Mouse (Mus musculus) lung, postnatal 0 days (tissue): ENCODE measurements around the gene Slc30a3. TPM values are rescaled to one million over a fixed set of nuclear protein-coding genes. Genes with fewer than 3 reads are reported as not detected.

ENCODE experiments used
- ATAC-seq: fragments of 200-750 bp; cut with Nextera tagmentation; 2 replicates; pipeline ENCODE4 v1.8.0; 2017; ENCODE audit warnings: moderate library complexity
- DNase-seq: peaks from one replicate; pipeline ENCODE4 v3.0.0-alpha.2; 2016; ENCODE audit warnings: low spot score
- H3K27ac ChIP-seq: fragments of 300-500 bp; sonication (generic); 2 replicates; pipeline ENCODE4 v1.5.1; 2014; ENCODE audit warnings: antibody characterized with exemption, mild to moderate bottlenecking, low read length, mixed read lengths
- H3K27me3 ChIP-seq: fragments of 300-500 bp; sonication (generic); replicated peaks from 2 replicates; pipeline ENCODE4 v1.6.1; 2014; ENCODE audit warnings: low read length, mixed read lengths; ENCODE audit not compliant: insufficient read depth
- H3K36me3 ChIP-seq: fragments of 300-500 bp; sonication (generic); 2 replicates; pipeline ENCODE4 v1.6.1; 2014; ENCODE audit warnings: low read length, mixed read lengths; ENCODE audit not compliant: insufficient read depth
- H3K4me1 ChIP-seq: fragments of 300-500 bp; sonication (generic); 2 replicates; pipeline ENCODE4 v1.6.1; 2014; ENCODE audit warnings: antibody characterized with exemption, low read depth, low read length, mixed read lengths; ENCODE audit not compliant: insufficient read depth
- H3K4me2 ChIP-seq: fragments of 300-500 bp; sonication (generic); replicated peaks from 2 replicates; pipeline ENCODE4 v1.6.1; 2014; ENCODE audit warnings: low read depth, mild to moderate bottlenecking, low read length, moderate library complexity, mixed read lengths
- H3K4me3 ChIP-seq: fragments of 300-500 bp; sonication (generic); 2 replicates; pipeline ENCODE4 v1.5.1; 2014; ENCODE audit warnings: low read depth, low read length
- H3K9ac ChIP-seq: fragments of 300-500 bp; sonication (generic); replicated peaks from 2 replicates; pipeline ENCODE4 v1.6.1; 2014; ENCODE audit warnings: low read depth, mild to moderate bottlenecking
- H3K9me3 ChIP-seq: fragments of 300-500 bp; sonication (generic); 2 replicates; pipeline ENCODE4 v1.6.1; 2016; ENCODE audit warnings: low read length, mixed read lengths
- CTCF ChIP-seq: IDR thresholded peaks from 2 replicates; pipeline ENCODE4 v1.5.1; 2016; ENCODE audit warnings: antibody characterized with exemption, mild to moderate bottlenecking
- EP300 ChIP-seq: IDR thresholded peaks from 2 replicates; pipeline ENCODE4 v1.6.1; 2016; ENCODE audit warnings: antibody characterized with exemption, mild to moderate bottlenecking, control low read depth
- WGBS: fragments of 180-500 bp; shearing (Covaris S2); extraction: QIAGEN DNeasy Blood & Tissue Kit; methylation state at CpG from one replicate; pipeline ENCODE4 v1.1.7; 2014; 5-methylcytosine and 5-hydroxymethylcytosine counted together
- polyA plus RNA-seq: library from polyadenylated mRNA; unstranded; fragments of >200 nt; fragmentation: Nextera tagmentation; extraction: Ambion mirVana; gene quantifications from 2 replicates; pipeline ENCODE4 v1.2.1, GENCODE M21; 2015

The Slc30a3 gene
- polyA plus RNA-seq, 1 experiment from 2014 or later: not detected

GRCm38 (mm10) chr5:31073176-31073575 is 34.9 kb downstream of the Slc30a3 start:
- no peak overlapping the region for H3K27ac ChIP-seq
- DNase-seq: no peak
- ATAC-seq: no peak
- no peaks in the 10 kb centered on the region for H3K27me3 ChIP-seq
- peaks cover 34% of the 10 kb centered on the region for H3K36me3 ChIP-seq
- no peaks in the 10 kb centered on the region for H3K4me1 ChIP-seq
- H3K9ac ChIP-seq: no peak overlapping the region
- no peak overlapping the region for H3K4me2 ChIP-seq
- WGBS: 95% methylated on average over 12 of the region's 12 CpGs
- H3K4me3 ChIP-seq: no peak overlapping the region
- no peak for TF ChIP-seq EP300
- no peak for TF ChIP-seq CTCF
- no peaks in the 10 kb centered on the region for H3K9me3 ChIP-seq

- Histone ChIP-seq H3K27ac (no peak overlapping the region), H3K4me3 (no peak overlapping the region), H3K9ac (no peak overlapping the region), H3K36me3 (peaks cover 44% of the 10 kb centered on the region), H3K9me3 (no peaks in the 10 kb centered on the region), H3K4me2 (no peak overlapping the region), H3K4me1 (no peaks in the 10 kb centered on the region), H3K27me3 (no peaks in the 10 kb centered on the region)
- WGBS: 95% methylated on average over 11 of the region's 11 CpGs
- TF ChIP-seq EP300 (no peak), CTCF (no peak)
- ATAC-seq (no peak), DNase-seq (no peak)
Observed at GRCm38 (mm10) chr5:31071821-31072220, 36.2 kb downstream of the Slc30a3 start.

GRCm38 (mm10) chr5:31071059-31071458 is 37.0 kb downstream of the Slc30a3 start:
- 80% methylated on average over 2 of the region's 2 CpGs for WGBS
- peaks cover 40% of the 10 kb centered on the region for H3K36me3 ChIP-seq

GRCm38 (mm10) chr5:31069810-31070209 is 38.2 kb downstream of the Slc30a3 start:
- ATAC-seq: no peak
- Histone ChIP-seq H3K27ac (no peak overlapping the region), H3K27me3 (no peaks in the 10 kb centered on the region), H3K4me1 (no peaks in the 10 kb centered on the region), H3K36me3 (peaks cover 39% of the 10 kb centered on the region), H3K9ac (no peak overlapping the region), H3K4me3 (no peak overlapping the region), H3K9me3 (no peaks in the 10 kb centered on the region), H3K4me2 (no peak overlapping the region)
- no peak for DNase-seq
- WGBS: 95% methylated on average over 3 of the region's 3 CpGs
- TF ChIP-seq CTCF: no peak
- no peak for TF ChIP-seq EP300

More at GRCm38 (mm10) chr5:31071059-31071458, 37.0 kb downstream of the Slc30a3 start:
- Histone ChIP-seq H3K9me3 (no peaks in the 10 kb centered on the region), H3K27me3 (no peaks in the 10 kb centered on the region), H3K4me3 (no peak overlapping the region), H3K4me1 (no peaks in the 10 kb centered on the region), H3K27ac (no peak overlapping the region), H3K9ac (no peak overlapping the region), H3K4me2 (no peak overlapping the region)
- no peak for DNase-seq
- TF ChIP-seq CTCF (no peak), EP300 (no peak)
- no peak for ATAC-seq

GRCm38 (mm10) chr5:31055216-31056140 is 52.6 kb downstream of the Slc30a3 start:
- H3K9ac ChIP-seq: peak overlapping the region; percentile 41
- no peaks in the 10 kb centered on the region for H3K27me3 ChIP-seq
- DNase-seq (peak; percentile 23), ATAC-seq (no peak; the same call in 1 of the 2 replicates)
- peaks cover 5% of the 10 kb centered on the region for H3K4me1 ChIP-seq
- peak overlapping the region; percentile 96 for H3K4me2 ChIP-seq
- 16% methylated on average over 19 of the region's 19 CpGs for WGBS
- peak overlapping the region; percentile 48 for H3K4me3 ChIP-seq
- no peak for TF ChIP-seq CTCF
- no peak for TF ChIP-seq EP300
- H3K27ac ChIP-seq: 0 out of 2 replicates have a peak overlapping the region, but pooled peaks have one; percentile 12
- no peaks in the 10 kb centered on the region for H3K9me3 ChIP-seq
- peaks cover 7% of the 10 kb centered on the region; the same call in 1 of the 2 replicates for H3K36me3 ChIP-seq
